Mouse (Mus musculus): ENCODE measurements around the gene Nav2. TPM values are rescaled to one million over a fixed set of nuclear protein-coding genes. Genes with fewer than 3 reads are reported as not detected.

Gene Nav2
- polyA plus RNA-seq, 1 experiment from 2014 or later, result 34.2 TPM

Other genes starting within 250 kb of the Nav2 start
- gene Zdhhc13, start 119.7 kb upstream of the Nav2 start, polyA plus RNA-seq (2015; fragmentation: Nextera tagmentation; extraction: Ambion mirVana), result 30.5 and 33.6 TPM in 2 replicates
- gene Csrp3, start 60.7 kb upstream of the Nav2 start, polyA plus RNA-seq (2015; fragmentation: Nextera tagmentation; extraction: Ambion mirVana), result 1,973 and 1,982 TPM in 2 replicates
- gene E2f8, start 27.1 kb upstream of the Nav2 start, polyA plus RNA-seq (2015; fragmentation: Nextera tagmentation; extraction: Ambion mirVana), result 15.9 and 17.7 TPM in 2 replicates

Measured in heart, embryonic 16.5 days (tissue).